Mouse (Mus musculus) thymus, postnatal 4 days (tissue): ENCODE data around the gene Olfr328.
"Not testable (repeated sequence)": the region's sequence is repeated elsewhere in the genome, so short reads cannot be mapped to it uniquely, and the experiment has no call there.

ENCODE experiments used
- DNase-seq: peaks from one replicate; pipeline ENCODE4 v3.0.0; 2021

The Olfr328 gene

GRCm38 (mm10) chr11:58555536-58555935 lies at the start of gene Olfr328:
Gene Olfr328, minus strand, starts transcription at chr11:58555636.
- no peak for DNase-seq

DNA sequence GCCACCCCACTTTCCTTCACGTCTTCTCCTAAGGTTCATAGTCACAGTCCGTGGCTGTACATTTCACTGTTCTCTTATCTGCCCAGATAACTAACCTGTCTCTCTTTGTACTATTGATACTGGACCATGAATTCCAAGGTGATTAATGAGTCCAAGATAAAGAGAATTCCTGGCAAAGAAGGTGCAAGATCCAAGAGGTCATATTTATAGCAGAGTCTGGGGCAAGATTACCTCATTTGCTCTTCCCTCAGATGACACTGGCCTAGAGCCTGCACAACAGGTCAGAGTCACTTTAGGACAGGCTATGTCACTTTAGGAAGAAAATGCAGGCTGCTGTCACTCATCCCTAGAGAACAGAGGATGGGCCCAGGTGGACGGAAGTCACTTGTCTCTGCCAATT lies 49.8 kb upstream of the Olfr328 start:
- no peak for DNase-seq

DNA sequence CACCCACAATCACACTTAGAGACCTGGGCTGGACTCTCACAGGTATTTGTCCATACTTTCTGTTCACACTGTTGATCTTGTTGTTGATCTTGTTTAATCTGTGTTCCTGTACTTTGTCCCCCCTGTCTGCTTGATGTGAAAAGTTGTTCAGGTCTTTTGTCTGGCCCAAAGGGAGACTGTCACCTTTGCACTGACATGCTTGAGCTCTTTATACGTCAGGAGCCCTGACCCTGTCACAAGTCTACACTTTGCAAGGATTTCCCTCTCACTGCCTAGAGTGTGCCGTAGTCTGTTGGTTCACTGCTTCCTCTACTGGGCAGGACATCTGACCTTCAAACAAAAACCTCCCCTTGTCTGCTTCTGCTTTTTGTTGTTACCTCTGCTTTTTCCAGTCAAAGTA lies 49.3 kb upstream of the Olfr328 start:
- no peak for DNase-seq

- DNase-seq: no peak
Measured at GRCm38 (mm10) chr11:58602800-58603560, 47.5 kb upstream of the Olfr328 start.

- no peak for DNase-seq
Measured at GRCm38 (mm10) chr11:58602062-58602461, 46.6 kb upstream of the Olfr328 start.

- DNase-seq: no peak
Measured at GRCm38 (mm10) chr11:58597837-58598236, 42.4 kb upstream of the Olfr328 start.

DNA sequence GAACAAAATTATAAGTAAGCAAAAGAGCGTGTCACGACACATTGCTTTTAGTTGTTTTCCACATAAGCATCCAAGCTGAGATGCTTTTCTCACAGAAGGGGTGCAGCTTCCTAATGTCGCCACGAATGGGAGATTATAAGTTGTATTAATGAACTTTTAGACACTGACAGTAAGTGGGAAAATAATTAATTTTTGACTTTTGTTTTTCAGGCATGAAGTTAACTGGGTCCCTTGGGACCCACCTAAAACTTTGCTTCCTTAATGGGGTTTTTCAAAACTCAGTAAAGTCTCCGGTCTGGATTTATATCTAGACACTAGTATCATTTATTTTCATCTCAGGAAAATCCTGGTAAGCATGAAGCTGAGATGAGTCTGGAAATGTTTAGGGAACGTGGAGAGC lies 39.4 kb upstream of the Olfr328 start, which contains the start of gene Olfr324:
Olfr324 (plus strand) TSS at position 301 of the 400 bp plus-strand sequence.
- no peak for DNase-seq

- no peak for DNase-seq
Measured at GRCm38 (mm10) chr11:58588620-58589250, 33.3 kb upstream of the Olfr328 start.

DNA sequence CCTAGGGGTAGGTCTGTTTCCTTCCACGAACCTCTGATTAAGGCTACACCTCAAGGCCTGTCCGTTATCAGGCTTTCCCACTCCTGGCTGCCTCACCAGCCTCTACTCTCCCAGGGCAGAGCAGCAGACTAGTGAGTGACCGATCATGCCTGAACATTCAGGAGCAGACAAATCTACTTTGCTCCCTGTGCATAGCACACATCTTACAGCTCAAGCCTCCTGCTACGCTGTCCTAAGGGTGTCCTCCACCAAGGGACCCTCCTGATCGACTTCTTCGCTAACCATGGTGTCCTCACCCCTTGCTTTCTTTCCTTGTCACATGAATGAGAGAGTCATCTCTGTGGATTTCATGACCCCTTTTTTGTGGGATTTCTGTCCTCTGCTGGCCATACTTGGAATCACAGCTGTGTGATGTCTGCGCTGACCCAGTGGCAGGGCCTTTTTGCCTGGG lies 32.5 kb upstream of the Olfr328 start:
- DNase-seq: peak; percentile 75

- DNase-seq: no peak
Measured at GRCm38 (mm10) chr11:58578636-58579035, 23.2 kb upstream of the Olfr328 start.

DNA sequence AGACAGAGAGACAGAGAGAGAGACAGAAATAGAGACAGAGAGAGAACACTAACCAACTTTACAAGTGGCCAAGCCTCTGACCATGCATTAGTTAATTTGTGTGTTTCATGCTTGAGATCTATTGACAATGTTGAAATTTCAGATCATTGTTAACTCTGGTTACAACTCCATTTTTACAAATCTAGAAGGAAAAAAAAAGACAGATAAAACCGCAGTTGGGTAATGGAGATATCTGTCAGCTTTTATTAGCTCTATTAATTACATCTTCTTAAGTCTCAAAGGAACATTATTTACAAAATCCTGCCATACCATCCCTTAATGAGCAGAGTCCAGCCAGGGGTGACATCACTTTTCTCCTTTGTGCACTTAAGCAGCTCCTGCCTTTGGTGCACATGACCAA lies 22.0 kb upstream of the Olfr328 start, which contains the start of gene Olfr325:
Olfr325 (plus strand) TSS at position 301 of the 400 bp plus-strand sequence.
- no peak for DNase-seq

DNA sequence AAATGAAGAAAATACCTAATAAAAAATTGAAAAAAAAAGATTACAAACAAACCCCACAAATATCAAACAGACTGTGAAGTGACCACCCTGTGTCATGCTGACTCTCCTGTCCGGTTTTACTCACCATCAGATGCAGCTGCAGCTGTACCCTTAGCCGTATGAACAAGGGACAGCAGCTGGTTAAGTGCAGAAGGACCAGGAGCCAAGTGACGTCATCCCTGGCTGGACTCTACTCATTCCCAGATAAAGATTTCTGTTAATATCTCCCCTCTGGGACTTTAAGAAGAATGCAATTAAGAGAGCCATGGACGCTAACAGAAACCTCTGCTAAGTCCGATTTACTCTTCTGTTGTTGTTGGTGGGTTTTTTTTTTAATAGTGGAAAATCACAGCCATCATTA lies 15.0 kb upstream of the Olfr328 start, which contains the start of gene Olfr224:
Olfr224 (minus strand) TSS at position 149 of the 400 bp plus-strand sequence.
- DNase-seq: no peak

DNA sequence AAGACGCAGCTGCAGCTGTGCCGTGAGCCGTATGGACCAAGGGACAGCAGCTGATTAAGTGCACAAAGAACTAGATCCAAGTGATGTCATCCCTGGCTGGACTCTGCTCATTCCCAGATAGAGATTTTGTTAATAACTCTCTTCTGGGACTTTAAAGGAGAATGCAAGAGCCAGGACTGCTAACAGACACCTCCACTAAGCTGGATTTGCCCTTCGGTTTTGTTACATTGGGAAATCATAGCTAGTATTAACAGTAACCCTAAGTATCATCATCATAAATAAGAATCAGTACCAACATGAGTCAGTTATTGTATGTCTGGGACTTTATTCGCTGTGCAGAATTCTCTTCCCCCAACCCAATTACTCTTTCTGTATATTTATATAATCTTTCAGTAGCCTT lies 9.1 kb downstream of the Olfr328 start, which contains the start of gene Olfr329-ps:
Olfr329-ps (minus strand) TSS at position 101 of the 400 bp plus-strand sequence.
- DNase-seq: no peak

GRCm38 (mm10) chr11:58534736-58535135 lies 20.7 kb downstream of the Olfr328 start, which contains the start of gene Olfr330:
Gene Olfr330, minus strand, starts transcription at chr11:58534836.
- not testable (repeated sequence) for DNase-seq

- DNase-seq: peak; percentile 14
Measured at GRCm38 (mm10) chr11:58519756-58520155, 35.7 kb downstream of the Olfr328 start.

GRCm38 (mm10) chr11:58518916-58519315 lies 36.5 kb downstream of the Olfr328 start:
- DNase-seq: peak; percentile 68

- DNase-seq: not testable (repeated sequence)
Measured at GRCm38 (mm10) chr11:58509058-58509457, 46.4 kb downstream of the Olfr328 start.

DNA sequence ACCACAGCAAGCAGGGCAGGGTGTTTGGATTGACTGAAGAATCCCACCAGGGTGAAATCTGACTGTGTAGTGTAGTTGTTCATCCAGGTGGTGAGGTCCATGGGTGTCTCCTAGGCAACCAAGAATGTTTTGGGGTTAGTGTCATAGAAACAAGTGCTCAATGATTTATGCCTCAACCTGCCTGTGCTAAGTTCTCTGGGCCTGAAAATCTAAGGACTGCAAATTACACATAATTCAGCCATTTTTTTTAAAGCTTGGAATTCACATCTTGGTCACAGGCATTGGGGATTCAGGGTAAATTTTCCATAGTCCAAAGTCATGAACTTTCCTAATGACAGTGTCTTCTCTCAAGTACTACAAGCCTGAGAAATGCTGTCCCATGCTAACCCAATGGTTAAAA lies 53.0 kb downstream of the Olfr328 start, which contains the start of gene Olfr331:
Olfr331 (minus strand) TSS at position 101 of the 400 bp plus-strand sequence.
- not testable (repeated sequence) for DNase-seq
